Mouse (Mus musculus) CD4-positive, CD25-positive, alpha-beta regulatory T cell, adult 9 weeks (primary cell): ENCODE measurements around the gene Tspear. TPM values are rescaled to one million over a fixed set of nuclear protein-coding genes. Genes with fewer than 3 reads are reported as not detected.

Experiments used
- polyA plus RNA-seq: library from polyadenylated mRNA; unstranded; fragments of 100-300 nt; shearing (Covaris generic); gene quantifications from one replicate; pipeline ENCODE4 v1.2.1, GENCODE M21; 2017

The Tspear gene
- polyA plus RNA-seq, result 0.87 TPM

DNA sequence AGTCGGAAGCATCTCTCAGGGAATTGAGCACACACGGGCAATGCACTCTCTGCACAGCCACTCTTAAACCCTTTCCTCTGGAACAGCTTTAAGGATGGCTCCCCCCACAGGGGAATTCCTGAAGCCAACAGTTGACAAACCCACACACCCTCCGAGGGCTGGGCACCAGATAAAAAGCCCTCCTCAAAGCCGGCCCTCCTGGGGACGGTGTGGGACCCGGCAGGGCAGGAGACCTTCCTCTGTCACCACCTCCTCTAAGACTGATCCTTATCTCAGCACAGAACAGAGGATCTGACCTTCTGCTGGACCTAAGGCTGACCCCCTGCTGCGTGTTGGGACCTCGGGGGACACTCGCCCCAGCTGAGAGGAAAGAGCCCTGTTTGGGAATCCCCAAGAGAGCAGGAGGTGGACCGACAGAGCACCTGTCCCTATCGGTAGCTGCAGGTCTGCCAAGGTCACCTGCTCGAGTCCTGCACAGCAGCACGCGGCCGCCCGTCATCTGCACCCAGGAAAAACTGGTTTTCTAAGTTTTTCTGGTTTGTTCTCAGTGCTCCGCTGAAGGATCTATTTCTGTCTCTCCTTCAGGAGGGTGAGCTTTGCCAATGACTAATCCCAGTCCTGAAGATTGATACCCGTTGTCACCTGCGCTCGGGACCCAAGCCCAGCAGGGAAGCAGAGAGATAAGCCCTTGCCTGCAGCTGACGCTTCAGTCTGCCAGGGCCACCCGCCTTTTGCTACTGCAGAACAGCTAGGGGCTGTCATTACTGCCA is at the start of gene Tspear:
Gene Tspear (plus strand): TSS at position 675 of the 770 bp plus-strand sequence.

GRCm38 (mm10) chr10:77690356-77690807 is 4.0 kb downstream of the Tspear start, which contains the start of gene Gm19402:
Gene Gm19402, minus strand, starts transcription at chr10:77690757.

DNA sequence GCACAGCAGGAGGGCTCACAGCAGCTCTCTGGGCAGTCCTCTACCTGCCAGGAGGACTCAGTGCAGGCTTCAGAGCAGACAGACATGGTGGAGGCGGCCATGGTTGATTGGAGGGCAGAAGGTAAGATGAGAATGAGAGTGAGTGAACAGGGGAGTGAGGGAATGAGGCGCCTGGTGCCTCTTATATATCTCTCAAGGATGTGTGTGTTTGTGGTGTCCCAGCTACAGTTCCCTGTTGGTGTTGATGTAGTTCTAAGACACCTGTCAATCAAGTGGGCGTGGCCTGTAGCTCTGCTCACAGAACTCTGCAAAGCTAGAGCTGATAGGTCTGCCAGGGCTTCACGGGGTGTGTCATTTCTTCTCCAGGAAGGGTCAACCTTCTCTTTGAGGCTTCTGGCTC is 10.8 kb downstream of the Tspear start, which contains the start of gene Gm9508:
Gene Gm9508 (minus strand): TSS at position 101 of the 400 bp plus-strand sequence.

GRCm38 (mm10) chr10:77706326-77706725 is 20.0 kb downstream of the Tspear start, which contains the start of gene Gm10272:
Gene Gm10272, plus strand, starts transcription at chr10:77706626.

DNA sequence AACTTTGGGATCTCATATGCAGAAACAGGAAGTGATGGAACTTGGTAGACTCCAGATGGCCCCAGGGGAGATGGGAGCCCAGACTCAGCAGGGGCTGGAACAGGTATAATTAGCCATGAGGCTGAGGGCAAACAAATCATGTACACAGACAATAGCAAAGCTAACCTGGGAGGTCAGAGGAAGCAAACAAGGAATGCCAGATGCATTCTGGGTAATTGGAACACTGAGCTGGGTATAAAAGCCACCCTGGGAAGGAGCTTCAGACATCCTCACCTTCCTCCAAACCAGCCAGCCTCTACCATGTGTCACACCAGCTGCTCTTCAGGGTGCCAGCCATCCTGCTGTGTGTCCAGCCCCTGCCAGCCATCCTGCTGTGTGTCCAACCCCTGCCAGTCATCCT is 24.8 kb downstream of the Tspear start, which contains the start of gene Gm10024:
Gene Gm10024 (plus strand): TSS at position 301 of the 400 bp plus-strand sequence.

DNA sequence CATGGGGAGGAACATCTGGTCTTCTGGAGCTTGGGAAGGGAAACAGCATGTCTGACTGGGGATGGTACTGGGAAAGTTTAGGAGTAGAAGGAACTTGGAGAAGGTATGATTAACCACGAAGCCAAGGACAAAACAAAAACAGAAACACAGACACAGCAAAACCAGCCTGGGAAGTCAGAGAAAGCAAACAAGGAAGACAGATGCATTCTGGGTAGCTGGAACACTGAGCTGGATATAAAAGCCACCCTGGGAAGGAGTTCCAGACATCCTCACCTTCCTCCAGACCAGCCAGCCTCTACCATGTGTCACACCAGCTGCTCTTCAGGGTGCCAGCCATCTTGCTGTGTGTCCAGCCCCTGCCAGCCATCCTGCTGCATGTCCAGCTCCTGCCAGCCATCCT is 29.1 kb downstream of the Tspear start, which contains the start of gene Gm10142:
Gene Gm10142 (plus strand): TSS at position 301 of the 400 bp plus-strand sequence.

GRCm38 (mm10) chr10:77720299-77720698 is 33.9 kb downstream of the Tspear start, which contains the start of gene Krtap12-1:
Gene Krtap12-1, plus strand, starts transcription at chr10:77720599.

DNA sequence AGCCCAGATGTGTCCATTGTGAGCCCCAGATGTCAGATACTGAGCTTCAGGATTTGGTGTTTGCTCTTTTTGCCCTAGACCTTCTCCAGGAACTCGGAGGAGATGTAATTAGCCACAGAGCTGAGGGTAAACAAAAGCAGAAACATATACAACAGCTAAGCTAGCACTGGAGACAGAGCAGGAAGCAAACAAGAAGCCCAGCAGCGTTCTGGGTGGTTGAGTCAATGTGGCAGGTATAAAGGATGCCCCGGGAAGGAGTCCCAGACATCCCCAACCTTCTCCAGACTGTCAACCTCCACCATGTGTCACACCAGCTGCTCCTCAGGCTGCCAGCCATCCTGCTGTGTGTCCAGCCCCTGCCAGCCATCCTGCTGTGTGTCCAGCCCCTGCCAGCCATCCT is 39.8 kb downstream of the Tspear start, which contains the start of gene Gm10100:
Gene Gm10100 (plus strand): TSS at position 301 of the 400 bp plus-strand sequence.

DNA sequence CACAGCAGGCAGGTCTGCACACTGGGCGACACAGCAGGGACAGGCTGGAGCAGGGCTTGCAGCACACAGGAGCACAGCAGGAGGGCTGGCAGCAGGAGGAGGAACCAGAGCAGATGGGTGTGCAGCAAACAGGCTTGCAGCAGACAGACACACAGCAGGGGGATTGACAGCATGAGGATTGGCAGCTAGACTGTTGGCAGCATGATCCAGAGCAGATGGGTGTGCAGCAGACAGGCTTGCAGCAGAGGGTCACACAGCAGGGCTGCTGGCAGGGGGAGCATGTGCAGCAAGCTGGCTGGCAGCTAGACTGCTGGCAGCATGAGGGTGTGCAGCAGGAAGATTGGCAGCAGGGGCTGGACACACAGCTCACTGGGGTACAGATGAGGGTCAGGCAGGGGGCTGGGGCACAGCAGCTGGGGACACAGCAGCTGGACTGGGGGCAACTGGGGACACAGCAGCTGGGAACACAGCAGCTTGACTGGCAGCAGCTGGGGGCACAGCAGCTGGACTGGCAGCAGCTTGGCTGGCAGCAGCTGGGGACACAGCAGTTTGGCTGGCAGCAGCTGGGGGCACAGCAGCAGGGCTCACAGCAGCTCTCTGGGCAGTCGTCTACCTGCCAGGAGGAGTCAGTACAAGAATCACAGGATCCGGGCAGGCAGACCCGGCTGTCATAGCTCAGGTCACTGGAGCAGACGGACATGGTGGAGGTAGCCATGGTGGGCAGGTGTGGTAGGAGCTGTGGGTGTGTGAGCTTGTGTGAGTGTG is 55.7 kb downstream of the Tspear start, which contains the start of gene Gm18596:
Gene Gm18596 (minus strand): TSS at position 715 of the 765 bp plus-strand sequence.

GRCm38 (mm10) chr10:77751254-77751653 is 64.9 kb downstream of the Tspear start, which contains the start of gene Gm9736:
Gene Gm9736, minus strand, starts transcription at chr10:77751354.

DNA sequence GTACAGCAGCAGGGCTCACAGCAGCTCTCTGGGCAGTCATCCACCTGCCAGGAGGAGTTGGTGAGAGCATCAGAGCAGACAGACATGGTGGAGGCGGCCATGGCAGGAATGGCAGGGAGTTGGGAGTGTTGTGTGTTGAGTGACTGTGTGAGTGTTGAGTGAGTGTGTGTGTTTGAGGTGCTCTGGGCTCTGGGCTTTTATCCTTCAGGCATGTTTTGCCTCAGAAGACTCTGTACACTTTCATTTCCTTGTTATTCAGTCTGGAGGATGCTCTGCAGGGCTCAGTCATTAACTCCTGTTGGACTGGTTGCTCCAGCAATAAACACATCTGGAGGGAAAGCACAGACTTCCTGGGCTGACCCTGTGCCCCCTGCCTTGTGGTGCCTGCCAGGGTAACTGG is 73.2 kb downstream of the Tspear start, which contains the start of gene Gm3233:
Gene Gm3233 (minus strand): TSS at position 101 of the 400 bp plus-strand sequence.

GRCm38 (mm10) chr10:77771225-77771624 is 84.9 kb downstream of the Tspear start, which contains the start of gene Gm3238:
Gene Gm3238, minus strand, starts transcription at chr10:77771325.

DNA sequence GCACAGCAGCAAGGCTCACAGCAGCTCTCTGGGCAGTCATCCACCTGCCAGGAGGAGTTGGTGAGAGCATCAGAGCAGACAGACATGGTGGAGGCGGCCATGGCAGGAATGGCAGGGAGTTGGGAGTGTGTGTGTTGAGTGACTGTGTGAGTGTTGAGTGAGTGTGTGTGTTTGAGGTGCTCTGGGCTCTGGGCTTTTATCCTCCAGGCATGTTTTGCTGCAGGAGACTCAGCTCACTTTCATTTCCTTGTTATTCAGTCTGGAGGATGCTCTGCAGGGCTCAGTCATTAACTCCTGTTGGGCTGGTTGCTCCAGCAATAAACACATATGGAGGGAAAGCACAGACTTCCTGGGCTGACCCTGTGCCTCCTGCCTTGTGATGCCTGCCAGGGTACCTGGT is 90.5 kb downstream of the Tspear start, which contains the start of gene Gm7138:
Gene Gm7138 (minus strand): TSS at position 101 of the 400 bp plus-strand sequence.

GRCm38 (mm10) chr10:77782442-77782841 is 96.1 kb downstream of the Tspear start, which contains the start of gene Gm3250:
Gene Gm3250, minus strand, starts transcription at chr10:77782542.

DNA sequence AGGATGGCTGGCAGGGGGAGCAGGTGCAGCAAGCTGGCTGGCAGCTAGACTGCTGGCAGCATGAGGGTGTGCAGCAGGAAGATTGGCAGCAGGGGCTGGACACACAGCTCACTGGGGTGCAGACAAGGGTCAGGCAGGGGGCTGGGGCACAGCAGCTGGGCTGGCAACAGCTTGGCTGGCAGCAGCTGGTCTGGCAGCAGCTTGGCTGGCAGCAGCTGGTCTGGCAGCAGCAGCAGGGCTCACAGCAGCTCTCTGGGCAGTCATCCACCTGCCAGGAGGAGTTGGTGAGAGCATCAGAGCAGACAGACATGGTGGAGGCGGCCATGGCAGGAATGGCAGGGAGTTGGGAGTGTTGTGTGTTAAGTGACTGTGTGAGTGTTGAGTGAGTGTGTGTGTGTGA is 101.5 kb downstream of the Tspear start, which contains the start of gene Gm7137:
Gene Gm7137 (minus strand): TSS at position 325 of the 400 bp plus-strand sequence.

DNA sequence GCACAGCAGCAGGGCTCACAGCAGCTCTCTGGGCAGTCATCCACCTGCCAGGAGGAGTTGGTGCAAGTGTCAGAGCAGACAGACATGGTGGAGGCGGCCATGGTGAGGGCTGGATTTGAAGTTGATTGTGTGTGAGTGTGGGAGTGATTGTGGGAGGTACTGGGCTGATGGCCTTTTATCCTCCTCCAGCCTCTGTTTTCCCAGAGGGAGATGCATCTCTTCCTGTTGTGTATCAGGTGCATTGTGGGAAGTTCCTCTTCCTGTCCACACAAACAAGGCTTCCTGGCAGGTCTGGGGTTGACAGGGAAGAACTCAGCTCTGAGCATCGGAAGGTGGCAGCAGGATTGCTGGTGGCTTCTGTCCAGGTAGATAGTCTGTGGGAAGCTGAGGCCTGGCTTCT is 108.6 kb downstream of the Tspear start, which contains the start of gene Gm9639:
Gene Gm9639 (minus strand): TSS at position 101 of the 400 bp plus-strand sequence.

DNA sequence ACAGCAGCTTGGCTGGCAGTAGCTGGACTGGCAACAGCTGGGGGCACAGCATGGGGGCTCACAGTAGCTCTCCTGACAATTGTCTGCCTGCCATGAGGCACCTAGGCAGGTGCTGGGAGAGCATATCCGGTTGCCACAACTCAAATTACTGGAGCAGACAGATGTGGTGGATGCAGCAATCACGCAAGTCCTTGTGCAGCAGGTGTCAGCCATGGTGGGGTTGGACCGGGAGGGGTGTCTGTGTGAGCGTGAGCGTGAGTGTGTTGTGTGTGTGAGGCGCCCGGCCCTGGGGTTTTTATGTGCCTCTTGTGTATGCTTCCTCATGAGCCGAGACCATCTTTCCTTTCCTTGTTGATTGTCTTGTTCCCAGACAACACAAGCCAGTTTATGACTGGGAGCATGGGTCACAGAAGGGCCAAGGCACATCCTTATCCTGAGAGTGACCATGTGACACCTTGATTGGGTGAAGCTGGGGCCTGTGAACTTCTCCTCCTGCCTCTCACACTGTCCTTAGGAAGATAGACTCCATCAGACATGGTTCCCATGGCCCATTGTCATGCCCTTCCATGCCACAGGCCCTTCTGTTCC is 112.6 kb downstream of the Tspear start, which contains the start of gene Gm19668:
Gene Gm19668 (minus strand): TSS at position 213 of the 588 bp plus-strand sequence.

DNA sequence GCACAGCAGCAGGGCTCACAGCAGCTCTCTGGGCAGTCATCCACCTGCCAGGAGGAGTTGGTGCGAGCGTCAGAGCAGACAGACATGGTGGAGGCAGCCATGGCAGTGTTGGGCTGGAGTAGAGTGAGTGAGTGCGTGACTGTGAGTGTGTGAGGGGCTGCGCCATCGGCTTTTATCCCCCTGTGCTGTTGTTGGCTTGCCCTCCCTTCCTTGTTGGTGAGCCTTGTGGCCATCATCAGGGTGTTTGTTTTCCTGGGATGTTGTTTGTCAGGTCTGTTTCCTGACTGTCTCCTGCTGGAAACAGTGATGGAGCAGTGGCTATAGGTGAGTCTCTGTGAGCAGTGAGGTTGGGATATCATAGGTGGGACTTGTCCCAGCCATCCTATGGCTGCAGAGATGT is 125.4 kb downstream of the Tspear start, which contains the start of gene Gm9507:
Gene Gm9507 (minus strand): TSS at position 101 of the 400 bp plus-strand sequence.

DNA sequence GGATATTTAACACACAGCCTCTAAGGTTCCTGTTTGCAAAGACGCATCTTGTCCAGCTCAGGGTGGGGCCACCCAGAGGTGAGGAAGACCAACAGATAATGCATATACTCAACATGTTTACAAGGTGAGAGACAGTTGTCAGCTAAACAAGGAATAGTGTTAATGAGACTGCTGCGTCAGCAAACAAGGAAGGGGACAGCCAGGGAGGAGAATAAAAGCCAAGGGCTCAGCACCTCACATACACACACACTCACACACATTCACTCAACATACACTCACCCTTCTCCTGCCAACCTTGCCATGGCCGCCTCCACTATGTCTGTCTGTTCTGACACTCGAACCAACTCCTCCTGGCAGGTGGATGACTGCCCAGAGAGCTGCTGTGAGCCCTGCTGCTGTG is 128.0 kb downstream of the Tspear start, which contains the start of gene Gm2696:
Gene Gm2696 (plus strand): TSS at position 301 of the 400 bp plus-strand sequence.

GRCm38 (mm10) chr10:77826951-77827350 is 140.6 kb downstream of the Tspear start, which contains the start of gene Krtap10-4:
Gene Krtap10-4, minus strand, starts transcription at chr10:77827095.

GRCm38 (mm10) chr10:77835647-77836046 is 149.3 kb downstream of the Tspear start, which contains the start of gene Krtap10-10:
Gene Krtap10-10, plus strand, starts transcription at chr10:77835947.

DNA sequence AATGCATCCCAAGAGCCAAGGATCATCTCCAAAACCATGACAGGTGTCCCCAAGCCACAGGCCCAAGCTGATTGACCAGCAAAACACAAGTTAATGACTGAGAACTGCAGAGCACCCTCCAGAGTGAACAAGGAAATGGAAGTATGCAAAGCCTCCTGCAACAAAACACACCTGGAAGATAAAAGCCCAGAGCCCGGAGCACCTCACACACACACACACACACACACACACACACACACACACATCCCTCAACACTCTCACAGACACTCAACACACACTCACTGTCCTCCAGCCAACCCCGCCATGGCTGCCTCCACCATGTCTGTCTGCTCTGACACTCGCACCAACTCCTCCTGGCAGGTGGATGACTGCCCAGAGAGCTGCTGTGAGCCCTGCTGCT is 160.1 kb downstream of the Tspear start, which contains the start of gene Gm36176:
Gene Gm36176 (plus strand): TSS at position 301 of the 400 bp plus-strand sequence.

